7 mouse cellular contexts compared by ENCODE assay signal in genomic region chr6:90711476-90712035, GRCm38 (mm10).
A peak's percentile ranks its signal among the peaks of the same experiment; 100 is the strongest.
DNase-seq lines count a peak whose midpoint lies in the region; ATAC-seq and TF ChIP-seq lines count a peak whose summit lies in the region.

No protein-coding gene starts in this region.

- peak overlapping the region; percentile 58 for H3K27ac ChIP-seq in embryonic facial prominence, embryonic 10.5 days (replicated peaks)
- peak overlapping the region; percentile 76; the same call in 1 of the 2 replicates for H3K27ac ChIP-seq in intestine, postnatal 0 days (ENCODE audit: low read depth, low read length)

- no peak overlapping the region for H3K4me3 ChIP-seq in embryonic facial prominence, embryonic 10.5 days
- H3K4me3 ChIP-seq in intestine, postnatal 0 days (ENCODE audit: low read depth, low read length) = no peak overlapping the region

- peak; percentile 86 for DNase-seq in left cerebral cortex, postnatal 4 days
- DNase-seq in left cerebral cortex, postnatal 10 days (ENCODE audit: extremely low spot score in 1 of 2, low spot score in 2 of 2) = no peak
- no peak for DNase-seq in embryonic facial prominence, embryonic 10.5 days (ENCODE audit: low spot score)
- peak; percentile 60 for DNase-seq in retina, embryonic 14.5 days (ENCODE audit: low spot score)
- DNase-seq in left cerebral cortex, adult 18-20 months (ENCODE audit: low spot score in 2 of 2) = no peak
- DNase-seq in right cerebral cortex, adult 2 months (ENCODE audit: low spot score in 2 of 2) = no peak

- H3K9ac ChIP-seq in intestine, postnatal 0 days (ENCODE audit: low read depth, low read length) = no peak overlapping the region

- no peak overlapping the region; the same call in 1 of the 2 replicates for H3K4me2 ChIP-seq in intestine, postnatal 0 days (replicated peaks; ENCODE audit: low read depth)

- H3K9me3 ChIP-seq in embryonic facial prominence, embryonic 10.5 days = no peaks in the 10 kb centered on the region
- no peaks in the 10 kb centered on the region for H3K9me3 ChIP-seq in intestine, postnatal 0 days (ENCODE audit: control insufficient read depth)

- 58% methylated on average over 12 of the region's 12 CpGs for WGBS in embryonic facial prominence, embryonic 10.5 days
- 64% methylated on average over 12 of the region's 12 CpGs for WGBS in intestine, postnatal 0 days

- intact Hi-C loops in left cerebral cortex, postnatal 4 days (cut with DNase I) = no loop called here
- intact Hi-C loops in left cerebral cortex, postnatal 10 days (cut with DNase I) = no loop called here

- ATAC-seq in intestine, postnatal 0 days = no peak

- H3K4me1 ChIP-seq in embryonic facial prominence, embryonic 10.5 days = peaks cover 69% of the 10 kb centered on the region
- H3K4me1 ChIP-seq in intestine, postnatal 0 days (replicated peaks; ENCODE audit: control insufficient read depth, insufficient read depth, low read length) = peaks cover 30% of the 10 kb centered on the region

- no peaks in the 10 kb centered on the region for H3K36me3 ChIP-seq in embryonic facial prominence, embryonic 10.5 days (replicated peaks)
- no peaks in the 10 kb centered on the region for H3K36me3 ChIP-seq in intestine, postnatal 0 days (ENCODE audit: control insufficient read depth, insufficient read depth)

- TF ChIP-seq CTCF in intestine, postnatal 0 days (IDR thresholded peaks at IDR 0.05; ENCODE audit: low read depth) = no peak

- no peaks in the 10 kb centered on the region for H3K27me3 ChIP-seq in embryonic facial prominence, embryonic 10.5 days (replicated peaks; ENCODE audit: low read depth, poor library complexity, severe bottlenecking)
- no peaks in the 10 kb centered on the region for H3K27me3 ChIP-seq in intestine, postnatal 0 days (replicated peaks; ENCODE audit: control insufficient read depth, insufficient read depth, low read length)

Comparison
In these comparisons a context has a peak if more than half of its experiments do, and no peak if none do; other contexts are left out.
1. DNase-seq: peak in left cerebral cortex, postnatal 4 days (single experiment) and retina, embryonic 14.5 days (single experiment); none in left cerebral cortex, postnatal 10 days (0 of 2), embryonic facial prominence, embryonic 10.5 days (single experiment), left cerebral cortex, adult 18-20 months (0 of 2) and right cerebral cortex, adult 2 months (0 of 2).